Mouse (Mus musculus): Measurements from ENCODE around the gene Fam186b. TPM values are rescaled to one million over a fixed set of nuclear protein-coding genes. Genes with fewer than 3 reads are reported as not detected.
"Not testable (repeated sequence)": the region's sequence is repeated elsewhere in the genome, so short reads cannot be mapped to it uniquely, and the experiment has no call there.

Gene Fam186b
- polyA plus RNA-seq, 1 experiment from 2014 or later: 0.15 TPM

DNA sequence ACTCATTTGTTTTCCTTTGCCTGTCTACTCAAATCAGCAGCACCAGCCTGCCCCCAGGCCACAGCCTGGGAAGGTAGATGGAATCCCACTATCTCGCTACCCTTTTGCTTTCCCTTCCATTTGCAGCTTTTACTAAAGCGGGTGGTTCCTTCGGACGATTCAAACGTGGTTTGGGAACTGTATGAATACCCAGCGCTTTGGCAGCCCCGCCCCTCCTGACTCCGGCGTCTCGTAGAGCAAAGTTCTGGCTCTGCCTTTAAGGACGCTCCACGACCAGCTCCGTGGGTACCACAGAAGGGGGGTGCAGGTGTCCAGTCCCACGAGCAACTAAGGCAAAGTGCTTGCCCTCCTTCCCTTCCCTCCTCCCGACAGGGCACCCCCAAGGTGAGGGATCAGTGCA lies 44.6 kb downstream of the Fam186b start:
- under 1% methylated on average over 14 of the region's 15 CpGs for WGBS
- Histone ChIP-seq H3K4me3 (ENCODE audit: low read depth, low read length) (peak overlapping the region; percentile 67), H3K4me2 (ENCODE audit: low read depth, low read length, severe bottlenecking) (peak overlapping the region; percentile 71), H3K9ac (ENCODE audit: low read length) (peak overlapping the region; percentile 41)
- not testable (repeated sequence) for H3K36me3 ChIP-seq (ENCODE audit: control insufficient read depth, insufficient read depth, low read length); DNase-seq (ENCODE audit: low spot score); H3K27me3 ChIP-seq (ENCODE audit: control insufficient read depth, insufficient read depth, low read length); H3K27ac ChIP-seq (ENCODE audit: low read depth, low read length); H3K4me1 ChIP-seq (replicated peaks; ENCODE audit: control insufficient read depth, insufficient read depth, low read length); H3K9me3 ChIP-seq (ENCODE audit: control insufficient read depth, low read length)
- peak; percentile 15 for ATAC-seq (replicated peaks; ENCODE audit: low FRiP score)

GRCm38 (mm10) chr15:99249938-99250337 lies 45.8 kb downstream of the Fam186b start:
- H3K27me3 ChIP-seq (ENCODE audit: control insufficient read depth, insufficient read depth, low read length): no peaks in the 10 kb centered on the region
- H3K9me3 ChIP-seq (ENCODE audit: control insufficient read depth, low read length): no peaks in the 10 kb centered on the region
- no peak overlapping the region for H3K4me3 ChIP-seq (ENCODE audit: low read depth, low read length)
- no peak overlapping the region for H3K9ac ChIP-seq (ENCODE audit: low read length)
- WGBS: 92% methylated on average over 11 of the region's 11 CpGs
- no peaks in the 10 kb centered on the region for H3K4me1 ChIP-seq (replicated peaks; ENCODE audit: control insufficient read depth, insufficient read depth, low read length)
- DNase-seq (ENCODE audit: low spot score) (no peak), ATAC-seq (replicated peaks; ENCODE audit: low FRiP score) (no peak)
- no peak overlapping the region for H3K27ac ChIP-seq (ENCODE audit: low read depth, low read length)
- H3K36me3 ChIP-seq (ENCODE audit: control insufficient read depth, insufficient read depth, low read length): peaks cover 5% of the 10 kb centered on the region; the same call in 1 of the 2 replicates
- no peak overlapping the region for H3K4me2 ChIP-seq (ENCODE audit: low read depth, low read length, severe bottlenecking)

- Histone ChIP-seq H3K27me3 (ENCODE audit: control insufficient read depth, insufficient read depth, low read length) (no peaks in the 10 kb centered on the region), H3K9me3 (ENCODE audit: control insufficient read depth, low read length) (no peaks in the 10 kb centered on the region), H3K4me2 (ENCODE audit: low read depth, low read length, severe bottlenecking) (no peak overlapping the region), H3K9ac (ENCODE audit: low read length) (no peak overlapping the region), H3K4me3 (ENCODE audit: low read depth, low read length) (no peak overlapping the region), H3K4me1 (replicated peaks; ENCODE audit: control insufficient read depth, insufficient read depth, low read length) (no peaks in the 10 kb centered on the region), H3K27ac (ENCODE audit: low read depth, low read length) (no peak overlapping the region), H3K36me3 (ENCODE audit: control insufficient read depth, insufficient read depth, low read length) (peaks cover 8% of the 10 kb centered on the region; the same call in 1 of the 2 replicates)
- WGBS: 93% methylated on average over 9 of the region's 9 CpGs
- DNase-seq (ENCODE audit: low spot score) (no peak), ATAC-seq (replicated peaks; ENCODE audit: low FRiP score) (no peak)
Measured at GRCm38 (mm10) chr15:99248972-99249371, 46.7 kb downstream of the Fam186b start.

DNA sequence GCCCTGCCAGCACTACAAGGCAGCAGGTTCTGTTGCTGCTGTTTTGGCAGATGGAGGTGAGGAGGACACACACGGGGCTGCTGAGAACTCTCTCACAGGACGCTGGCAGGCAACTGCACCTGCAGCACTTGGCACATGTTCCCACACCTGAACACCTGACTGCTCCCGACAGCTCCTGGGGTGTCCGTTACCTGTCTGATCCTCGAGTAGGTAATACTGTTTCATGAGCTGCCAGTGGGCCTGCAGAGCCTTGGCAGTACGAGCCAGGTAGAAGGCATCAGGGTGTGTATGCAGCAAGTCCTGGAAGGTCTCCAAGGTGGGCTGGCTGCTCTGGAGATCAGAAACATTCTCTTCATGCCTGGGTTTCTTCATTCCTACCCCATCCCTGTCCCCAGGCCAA lies 49.0 kb downstream of the Fam186b start:
- not testable (repeated sequence) for H3K9me3 ChIP-seq (ENCODE audit: control insufficient read depth, low read length); H3K4me2 ChIP-seq (ENCODE audit: low read depth, low read length, severe bottlenecking); H3K36me3 ChIP-seq (ENCODE audit: control insufficient read depth, insufficient read depth, low read length); H3K4me3 ChIP-seq (ENCODE audit: low read depth, low read length); DNase-seq (ENCODE audit: low spot score); H3K9ac ChIP-seq (ENCODE audit: low read length); H3K27me3 ChIP-seq (ENCODE audit: control insufficient read depth, insufficient read depth, low read length); H3K27ac ChIP-seq (ENCODE audit: low read depth, low read length); ATAC-seq (replicated peaks; ENCODE audit: low FRiP score); H3K4me1 ChIP-seq (replicated peaks; ENCODE audit: control insufficient read depth, insufficient read depth, low read length)
- 94% methylated on average over 6 of the region's 6 CpGs for WGBS

- Histone ChIP-seq H3K9ac (ENCODE audit: low read length) (no peak overlapping the region), H3K27me3 (ENCODE audit: control insufficient read depth, insufficient read depth, low read length) (no peaks in the 10 kb centered on the region), H3K4me1 (replicated peaks; ENCODE audit: control insufficient read depth, insufficient read depth, low read length) (no peaks in the 10 kb centered on the region), H3K27ac (ENCODE audit: low read depth, low read length) (no peak overlapping the region), H3K9me3 (ENCODE audit: control insufficient read depth, low read length) (no peaks in the 10 kb centered on the region), H3K36me3 (ENCODE audit: control insufficient read depth, insufficient read depth, low read length) (peaks cover 3% of the 10 kb centered on the region; the same call in 1 of the 2 replicates), H3K4me3 (ENCODE audit: low read depth, low read length) (no peak overlapping the region), H3K4me2 (ENCODE audit: low read depth, low read length, severe bottlenecking) (no peak overlapping the region)
- no peak for ATAC-seq (replicated peaks; ENCODE audit: low FRiP score)
- DNase-seq (ENCODE audit: low spot score): no peak
- WGBS: 94% methylated on average over 10 of the region's 10 CpGs
Measured at GRCm38 (mm10) chr15:99242045-99242444, 53.6 kb downstream of the Fam186b start.

DNA sequence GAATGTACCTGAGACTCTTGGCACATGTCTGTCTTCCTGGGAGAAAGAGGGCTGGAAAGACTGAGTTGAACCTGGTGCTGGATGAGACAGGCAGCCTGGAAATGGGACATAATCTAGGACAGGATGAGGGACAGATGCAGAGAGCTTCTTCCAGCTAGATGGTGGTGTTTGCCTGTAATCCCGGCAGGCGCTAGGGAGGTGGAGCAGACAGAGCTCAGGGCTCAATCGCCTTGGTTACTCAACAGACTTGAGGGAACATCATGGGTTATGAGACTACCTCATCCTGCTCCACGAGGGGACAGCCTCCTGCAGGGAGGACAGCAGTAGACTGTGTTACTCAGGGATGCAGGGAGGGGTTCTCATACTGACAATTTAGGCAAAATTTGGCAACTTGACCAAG lies 54.4 kb downstream of the Fam186b start:
- H3K4me1 ChIP-seq (replicated peaks; ENCODE audit: control insufficient read depth, insufficient read depth, low read length): no peaks in the 10 kb centered on the region
- H3K9ac ChIP-seq (ENCODE audit: low read length): no peak overlapping the region
- no peaks in the 10 kb centered on the region for H3K27me3 ChIP-seq (ENCODE audit: control insufficient read depth, insufficient read depth, low read length)
- WGBS: 79% methylated on average over 4 of the region's 4 CpGs
- DNase-seq (ENCODE audit: low spot score) (no peak), ATAC-seq (replicated peaks; ENCODE audit: low FRiP score) (no peak)
- no peaks in the 10 kb centered on the region for H3K9me3 ChIP-seq (ENCODE audit: control insufficient read depth, low read length)
- H3K27ac ChIP-seq (ENCODE audit: low read depth, low read length): no peak overlapping the region
- peaks cover 3% of the 10 kb centered on the region; the same call in 1 of the 2 replicates for H3K36me3 ChIP-seq (ENCODE audit: control insufficient read depth, insufficient read depth, low read length)
- H3K4me2 ChIP-seq (ENCODE audit: low read depth, low read length, severe bottlenecking): no peak overlapping the region
- H3K4me3 ChIP-seq (ENCODE audit: low read depth, low read length): no peak overlapping the region

DNA sequence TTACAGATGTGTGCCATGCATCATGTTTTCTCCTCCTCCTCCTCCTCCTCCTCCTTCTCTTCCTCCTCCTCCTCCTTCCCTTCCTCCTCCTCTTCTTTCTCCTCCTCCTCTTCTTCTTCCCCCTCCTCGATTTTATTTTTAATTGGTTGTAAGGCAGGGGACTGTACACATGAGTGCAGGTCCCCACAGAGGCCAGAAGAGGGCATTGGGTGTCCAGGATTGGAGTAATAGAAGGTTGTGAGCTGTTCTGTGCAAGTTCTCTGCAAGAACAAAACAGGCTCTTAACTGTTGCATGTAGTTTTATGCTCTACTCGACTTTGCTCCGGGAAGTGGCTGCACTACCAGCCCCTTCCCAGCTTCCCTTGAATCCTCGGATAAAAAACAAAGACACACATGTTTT lies 55.6 kb downstream of the Fam186b start:
- Histone ChIP-seq H3K9ac (ENCODE audit: low read length) (no peak overlapping the region), H3K27ac (ENCODE audit: low read depth, low read length) (no peak overlapping the region), H3K4me1 (replicated peaks; ENCODE audit: control insufficient read depth, insufficient read depth, low read length) (no peaks in the 10 kb centered on the region), H3K4me3 (ENCODE audit: low read depth, low read length) (no peak overlapping the region), H3K9me3 (ENCODE audit: control insufficient read depth, low read length) (no peaks in the 10 kb centered on the region), H3K4me2 (ENCODE audit: low read depth, low read length, severe bottlenecking) (no peak overlapping the region), H3K27me3 (ENCODE audit: control insufficient read depth, insufficient read depth, low read length) (no peaks in the 10 kb centered on the region), H3K36me3 (ENCODE audit: control insufficient read depth, insufficient read depth, low read length) (peaks cover 3% of the 10 kb centered on the region; the same call in 1 of the 2 replicates)
- DNase-seq (ENCODE audit: low spot score): no peak
- no peak for ATAC-seq (replicated peaks; ENCODE audit: low FRiP score)
- WGBS: 75% methylated on average over 4 of the region's 4 CpGs

GRCm38 (mm10) chr15:99238006-99238405 lies 57.7 kb downstream of the Fam186b start:
- H3K9ac ChIP-seq (ENCODE audit: low read length): no peak overlapping the region
- no peak overlapping the region for H3K4me3 ChIP-seq (ENCODE audit: low read depth, low read length)
- H3K4me1 ChIP-seq (replicated peaks; ENCODE audit: control insufficient read depth, insufficient read depth, low read length): no peaks in the 10 kb centered on the region
- no peak overlapping the region for H3K4me2 ChIP-seq (ENCODE audit: low read depth, low read length, severe bottlenecking)
- ATAC-seq (replicated peaks; ENCODE audit: low FRiP score) (no peak), DNase-seq (ENCODE audit: low spot score) (no peak)
- H3K36me3 ChIP-seq (ENCODE audit: control insufficient read depth, insufficient read depth, low read length): no peaks in the 10 kb centered on the region; the same call in 1 of the 2 replicates
- no peaks in the 10 kb centered on the region for H3K9me3 ChIP-seq (ENCODE audit: control insufficient read depth, low read length)
- WGBS: 63% methylated on average over 11 of the region's 11 CpGs
- H3K27me3 ChIP-seq (ENCODE audit: control insufficient read depth, insufficient read depth, low read length): no peaks in the 10 kb centered on the region
- H3K27ac ChIP-seq (ENCODE audit: low read depth, low read length): no peak overlapping the region

GRCm38 (mm10) chr15:99234326-99235010 lies 61.2 kb downstream of the Fam186b start:
- Histone ChIP-seq H3K4me2 (ENCODE audit: low read depth, low read length, severe bottlenecking) (no peak overlapping the region), H3K9me3 (ENCODE audit: control insufficient read depth, low read length) (no peaks in the 10 kb centered on the region), H3K9ac (ENCODE audit: low read length) (no peak overlapping the region), H3K36me3 (ENCODE audit: control insufficient read depth, insufficient read depth, low read length) (no peaks in the 10 kb centered on the region), H3K27ac (ENCODE audit: low read depth, low read length) (no peak overlapping the region), H3K4me1 (replicated peaks; ENCODE audit: control insufficient read depth, insufficient read depth, low read length) (no peaks in the 10 kb centered on the region), H3K4me3 (ENCODE audit: low read depth, low read length) (no peak overlapping the region), H3K27me3 (ENCODE audit: control insufficient read depth, insufficient read depth, low read length) (no peaks in the 10 kb centered on the region; the same call in none of the 2 replicates)
- ATAC-seq (replicated peaks; ENCODE audit: low FRiP score) (no peak), DNase-seq (ENCODE audit: low spot score) (no peak)
- 62% methylated on average over 12 of the region's 12 CpGs for WGBS
